Mouse (Mus musculus) intestine, embryonic 15.5 days (tissue): ENCODE measurements around the gene Stk39. TPM values are rescaled to one million over a fixed set of nuclear protein-coding genes. Genes with fewer than 3 reads are reported as not detected.

ENCODE experiments used
- ATAC-seq: fragments of 200-750 bp; cut with Nextera tagmentation; 2 replicates; pipeline ENCODE4 v1.8.0; 2017; ENCODE audit warnings: moderate TSS enrichment, moderate library complexity
- H3K27ac ChIP-seq: fragments of 300-500 bp; sonication (generic); 2 replicates; pipeline ENCODE4 v1.5.1; 2015; ENCODE audit warnings: mild to moderate bottlenecking, inconsistent platforms
- H3K27me3 ChIP-seq: fragments of 300-500 bp; sonication (generic); replicated peaks from 2 replicates; pipeline ENCODE4 v1.6.1; 2015; ENCODE audit warnings: inconsistent platforms
- H3K36me3 ChIP-seq: fragments of 300-500 bp; sonication (generic); 2 replicates; pipeline ENCODE4 v1.6.1; 2015; ENCODE audit warnings: inconsistent platforms
- H3K4me1 ChIP-seq: fragments of 300-500 bp; sonication (generic); replicated peaks from 2 replicates; pipeline ENCODE4 v1.6.1; 2015; ENCODE audit warnings: inconsistent platforms
- H3K4me2 ChIP-seq: fragments of 300-500 bp; sonication (generic); replicated peaks from 2 replicates; pipeline ENCODE4 v1.6.1; 2015; ENCODE audit warnings: mild to moderate bottlenecking, inconsistent platforms
- H3K4me3 ChIP-seq: fragments of 300-500 bp; sonication (generic); replicated peaks from 2 replicates; pipeline ENCODE4 v1.5.1; 2015; ENCODE audit warnings: inconsistent platforms
- H3K9ac ChIP-seq: fragments of 300-500 bp; sonication (generic); 2 replicates; pipeline ENCODE4 v1.6.1; 2015; ENCODE audit warnings: inconsistent platforms
- H3K9me3 ChIP-seq: fragments of 300-500 bp; sonication (generic); 2 replicates; pipeline ENCODE4 v1.6.1; 2016; ENCODE audit warnings: inconsistent platforms
- WGBS: fragments of 180-500 bp; shearing (Covaris S2); methylation state at CpG from one replicate; pipeline ENCODE4 v1.1.7; 2015; 5-methylcytosine and 5-hydroxymethylcytosine counted together
- polyA plus RNA-seq: library from polyadenylated mRNA; unstranded; fragments of >200 nt; fragmentation: Nextera tagmentation; extraction: Ambion mirVana; gene quantifications from 2 replicates; pipeline ENCODE4 v1.2.1, GENCODE M21; 2015

Stk39 gene
- polyA plus RNA-seq, 1 experiment from 2014 or later, result 14.5 TPM

DNA sequence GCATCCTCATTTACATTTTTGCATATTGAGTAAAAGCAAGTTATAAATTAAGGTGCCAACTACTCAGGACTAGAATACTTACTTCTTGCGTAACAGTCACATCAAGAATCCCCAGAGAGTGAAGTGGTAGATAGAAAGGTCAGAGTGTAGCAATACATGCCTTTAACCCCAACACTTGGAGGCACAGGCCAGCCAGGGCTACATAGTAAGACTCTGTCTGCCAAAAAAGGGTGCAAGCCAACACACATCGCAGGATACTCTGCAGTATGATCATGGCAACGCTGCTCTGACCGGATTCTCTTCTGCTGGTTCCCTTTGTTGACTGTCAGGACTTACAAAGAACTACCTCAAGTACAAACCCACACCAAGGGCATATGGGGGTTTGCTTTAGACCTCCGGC, 101.7 kb downstream of the Stk39 start:
- H3K9ac ChIP-seq, result no peak overlapping the region
- H3K4me3 ChIP-seq, result no peak overlapping the region
- no peak for ATAC-seq

DNA sequence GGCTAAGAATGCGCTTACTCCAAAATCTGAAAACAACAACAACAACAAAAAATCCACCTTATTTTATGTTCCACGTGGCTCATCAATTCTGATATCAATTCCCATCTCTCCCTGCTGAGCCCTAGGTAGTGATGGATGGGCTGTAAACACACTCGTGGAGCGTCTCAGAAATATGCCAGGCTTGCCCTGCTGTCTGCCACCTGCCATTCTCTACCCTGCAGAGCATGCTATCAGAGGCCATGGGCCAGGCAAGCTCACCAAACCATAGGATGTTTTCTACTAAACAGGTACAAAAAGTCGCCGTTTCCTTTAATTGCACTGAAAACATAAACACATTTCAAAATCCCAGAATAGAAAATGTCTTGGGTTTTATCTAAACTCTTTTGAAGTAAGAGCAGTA, 103.0 kb downstream of the Stk39 start:
- Histone ChIP-seq H3K27ac (no peak overlapping the region), H3K9ac (no peak overlapping the region), H3K36me3 (no peaks in the 10 kb centered on the region), H3K9me3 (no peaks in the 10 kb centered on the region), H3K27me3 (no peaks in the 10 kb centered on the region), H3K4me3 (no peak overlapping the region), H3K4me2 (no peak overlapping the region), H3K4me1 (no peaks in the 10 kb centered on the region)
- WGBS, result 86% methylated on average over 6 of the region's 6 CpGs
- no peak for ATAC-seq

More for the DNA sequence above, 101.7 kb downstream of the Stk39 start:
- no peak overlapping the region for H3K4me2 ChIP-seq
- no peaks in the 10 kb centered on the region for H3K9me3 ChIP-seq
- no peaks in the 10 kb centered on the region for H3K27me3 ChIP-seq
- WGBS, result 90% methylated on average over 5 of the region's 5 CpGs
- no peaks in the 10 kb centered on the region for H3K4me1 ChIP-seq
- H3K27ac ChIP-seq, result no peak overlapping the region
- H3K36me3 ChIP-seq, result no peaks in the 10 kb centered on the region

DNA sequence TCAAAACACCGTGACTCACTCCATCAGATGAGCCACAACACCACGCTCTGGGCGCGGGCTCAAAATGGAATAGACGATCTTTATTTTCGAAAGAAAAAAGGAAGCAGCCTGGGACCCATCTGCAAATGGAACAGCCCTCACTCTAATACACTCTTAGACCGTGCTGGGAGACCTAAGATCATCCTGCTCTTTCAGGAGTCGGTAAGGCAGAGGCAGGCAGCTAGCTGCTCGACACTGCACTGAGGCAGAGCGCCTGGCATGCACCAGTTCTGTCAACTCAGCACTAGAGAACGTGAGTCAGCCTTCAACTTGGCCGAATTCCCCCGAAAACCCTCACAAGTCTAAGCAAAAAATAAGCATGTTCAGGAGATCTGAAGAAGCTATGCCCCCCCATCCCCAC, 104.1 kb downstream of the Stk39 start:
- Histone ChIP-seq H3K36me3 (no peaks in the 10 kb centered on the region), H3K4me3 (no peak overlapping the region), H3K4me1 (no peaks in the 10 kb centered on the region), H3K27ac (no peak overlapping the region), H3K27me3 (no peaks in the 10 kb centered on the region), H3K9me3 (no peaks in the 10 kb centered on the region), H3K9ac (no peak overlapping the region), H3K4me2 (no peak overlapping the region)
- no peak for ATAC-seq
- WGBS, result 64% methylated on average over 13 of the region's 13 CpGs

DNA sequence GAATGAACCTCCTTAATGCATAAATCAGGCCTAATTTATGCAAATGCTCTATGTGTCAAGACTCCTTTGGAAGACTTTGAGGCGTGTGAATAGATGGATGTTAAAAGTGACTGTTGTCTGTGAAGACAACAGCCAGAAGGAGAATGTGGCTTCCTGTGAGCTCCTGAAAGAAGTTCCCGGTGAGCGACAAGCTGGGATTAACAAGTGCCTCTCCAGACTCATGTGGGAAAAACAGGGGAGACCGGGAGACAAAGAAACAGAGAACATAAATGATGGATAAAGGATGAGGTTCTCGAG, 105.2 kb downstream of the Stk39 start:
- Histone ChIP-seq H3K27me3 (no peaks in the 10 kb centered on the region), H3K36me3 (no peaks in the 10 kb centered on the region), H3K9me3 (no peaks in the 10 kb centered on the region), H3K4me3 (no peak overlapping the region), H3K9ac (no peak overlapping the region), H3K4me1 (no peaks in the 10 kb centered on the region), H3K4me2 (no peak overlapping the region), H3K27ac (no peak overlapping the region)
- WGBS, result 63% methylated on average over 5 of the region's 5 CpGs
- ATAC-seq, result no peak

DNA sequence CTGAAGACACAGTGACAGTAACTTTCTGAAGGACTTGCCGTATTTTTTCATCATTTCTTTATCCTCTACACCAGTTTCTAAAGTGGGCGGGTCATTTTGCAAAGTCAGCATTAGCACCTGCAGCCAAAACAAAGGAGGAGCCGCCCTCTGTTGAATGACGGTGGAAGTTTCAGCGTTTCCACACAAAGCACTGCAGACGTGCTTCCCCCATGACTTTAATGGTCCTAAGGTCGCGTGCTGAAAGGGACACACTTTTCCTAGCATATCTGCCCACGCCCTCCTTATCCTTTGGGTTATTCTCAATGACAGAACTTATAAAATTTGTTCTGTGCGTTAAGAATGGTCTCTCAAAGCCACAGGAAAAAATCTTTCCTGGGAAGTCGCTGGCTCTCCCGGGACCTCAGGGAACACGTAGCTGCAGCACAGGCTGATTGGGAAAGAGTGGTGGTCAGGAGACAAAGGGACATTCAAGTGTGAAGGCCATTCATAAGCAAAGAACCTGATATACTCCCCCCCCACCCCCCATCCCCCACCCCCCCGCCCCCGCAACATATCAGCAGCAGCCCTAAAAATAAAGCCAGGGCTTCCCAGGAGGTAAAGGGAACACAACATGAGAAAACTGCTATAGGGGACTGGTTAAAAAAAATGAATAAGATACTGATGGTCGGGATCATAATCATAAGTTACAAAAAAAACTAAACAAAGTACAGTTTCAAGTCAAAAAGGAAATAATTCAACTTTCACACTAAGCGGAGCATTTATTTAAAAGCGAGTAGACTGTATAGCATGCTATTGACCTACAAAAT, 105.8 kb downstream of the Stk39 start:
- Histone ChIP-seq H3K36me3 (no peaks in the 10 kb centered on the region), H3K27ac (no peak overlapping the region), H3K9ac (no peak overlapping the region), H3K4me3 (no peak overlapping the region), H3K27me3 (no peaks in the 10 kb centered on the region), H3K4me1 (no peaks in the 10 kb centered on the region), H3K9me3 (no peaks in the 10 kb centered on the region), H3K4me2 (0 out of 2 replicates have a peak overlapping the region, but pooled peaks have one; percentile 17)
- peak; percentile 61 for ATAC-seq
- WGBS, result 34% methylated on average over 18 of the region's 18 CpGs

DNA sequence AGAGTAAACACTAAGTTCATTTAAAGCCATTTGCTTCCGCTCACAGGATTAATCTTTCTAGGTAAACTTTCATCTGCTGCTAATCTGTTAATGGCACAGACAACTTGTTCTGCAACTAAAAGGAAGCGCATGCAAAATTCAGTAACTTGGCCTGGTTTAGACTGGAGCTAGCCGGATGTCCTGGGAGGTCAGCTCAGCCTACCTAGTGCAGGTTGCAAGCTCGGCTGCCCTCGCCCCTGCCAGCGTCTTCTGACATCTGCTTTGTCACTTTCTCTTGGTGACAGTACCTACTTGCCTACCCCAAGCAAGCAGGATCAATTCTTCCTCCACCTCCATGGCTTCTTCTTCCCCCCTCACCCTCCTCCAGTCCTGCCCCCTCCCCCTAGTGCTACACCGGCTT, 106.6 kb downstream of the Stk39 start:
- H3K36me3 ChIP-seq, result no peaks in the 10 kb centered on the region
- no peaks in the 10 kb centered on the region for H3K27me3 ChIP-seq
- no peaks in the 10 kb centered on the region for H3K4me1 ChIP-seq
- H3K9me3 ChIP-seq, result no peaks in the 10 kb centered on the region
- WGBS, result 52% methylated on average over 7 of the region's 7 CpGs
- H3K27ac ChIP-seq, result no peak overlapping the region
- no peak overlapping the region for H3K4me2 ChIP-seq
- no peak overlapping the region for H3K9ac ChIP-seq
- no peak overlapping the region for H3K4me3 ChIP-seq
- ATAC-seq, result peak; percentile 19; the same call in 1 of the 2 replicates

DNA sequence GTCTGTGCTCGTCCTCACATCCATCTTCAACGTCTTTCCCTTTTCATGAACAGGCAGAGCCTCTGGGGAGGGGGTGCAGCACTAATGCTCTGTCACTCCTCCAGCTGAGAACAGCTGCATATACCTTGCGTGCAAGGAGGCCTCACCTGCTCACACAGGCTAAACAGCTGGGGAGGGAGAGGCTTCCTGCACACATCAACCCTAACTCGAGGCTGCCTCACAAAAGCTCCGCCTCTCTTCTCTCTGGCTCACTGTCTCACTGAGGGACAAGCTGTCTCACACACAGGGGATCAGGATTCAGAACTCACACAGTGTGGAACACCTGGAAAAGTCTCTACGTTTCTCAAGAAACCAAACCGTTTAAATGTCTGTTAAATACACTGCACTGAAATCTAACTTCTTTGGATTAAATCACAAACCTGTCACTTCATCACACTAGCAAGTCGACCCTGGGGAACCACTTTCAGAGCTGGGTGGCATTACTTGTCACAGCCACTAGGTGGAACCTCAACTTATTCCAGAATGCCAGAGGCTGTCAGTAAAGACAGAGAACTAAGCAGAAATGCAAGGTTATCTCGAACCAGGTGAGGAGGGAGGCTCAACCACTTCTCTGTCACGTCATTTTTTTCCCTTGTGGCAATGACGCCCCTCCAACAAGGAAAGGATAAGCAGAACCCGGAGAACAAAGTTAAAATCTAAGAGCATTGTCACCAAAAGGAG, 107.7 kb downstream of the Stk39 start:
- no peaks in the 10 kb centered on the region for H3K4me1 ChIP-seq
- no peak overlapping the region for H3K4me3 ChIP-seq
- no peaks in the 10 kb centered on the region for H3K36me3 ChIP-seq
- WGBS, result 25% methylated on average over 12 of the region's 12 CpGs
- H3K4me2 ChIP-seq, result no peak overlapping the region
- H3K27me3 ChIP-seq, result no peaks in the 10 kb centered on the region
- H3K9ac ChIP-seq, result no peak overlapping the region
- no peaks in the 10 kb centered on the region for H3K9me3 ChIP-seq
- peak; percentile 40 for ATAC-seq
- H3K27ac ChIP-seq, result no peak overlapping the region

DNA sequence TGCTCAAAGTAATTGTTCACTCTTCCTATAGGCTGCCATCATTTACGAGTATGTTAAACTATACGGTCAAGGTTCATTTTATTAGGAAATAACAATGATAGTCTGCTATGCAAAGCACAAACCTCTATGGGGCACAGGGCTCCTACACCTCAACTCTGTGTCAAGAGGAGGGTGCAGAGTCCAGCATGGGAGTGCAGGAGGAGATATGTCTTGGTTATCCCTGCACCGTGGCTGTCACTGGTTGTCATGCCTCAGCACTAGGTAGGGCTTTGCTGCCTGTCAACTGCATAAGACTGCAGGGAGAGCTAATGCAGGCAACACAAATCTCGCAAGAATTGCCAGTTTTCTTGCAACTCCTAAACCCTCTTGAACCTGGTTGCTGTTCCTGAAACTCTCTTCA, 108.9 kb downstream of the Stk39 start:
- Histone ChIP-seq H3K27me3 (no peaks in the 10 kb centered on the region), H3K27ac (no peak overlapping the region), H3K4me3 (no peak overlapping the region), H3K4me2 (no peak overlapping the region), H3K9me3 (no peaks in the 10 kb centered on the region), H3K9ac (no peak overlapping the region), H3K4me1 (no peaks in the 10 kb centered on the region), H3K36me3 (0 out of 2 replicates have a peak, but pooled peaks cover 2% of the 10 kb centered on the region)
- WGBS, result 63% methylated on average over 4 of the region's 4 CpGs
- ATAC-seq, result peak; percentile 82

DNA sequence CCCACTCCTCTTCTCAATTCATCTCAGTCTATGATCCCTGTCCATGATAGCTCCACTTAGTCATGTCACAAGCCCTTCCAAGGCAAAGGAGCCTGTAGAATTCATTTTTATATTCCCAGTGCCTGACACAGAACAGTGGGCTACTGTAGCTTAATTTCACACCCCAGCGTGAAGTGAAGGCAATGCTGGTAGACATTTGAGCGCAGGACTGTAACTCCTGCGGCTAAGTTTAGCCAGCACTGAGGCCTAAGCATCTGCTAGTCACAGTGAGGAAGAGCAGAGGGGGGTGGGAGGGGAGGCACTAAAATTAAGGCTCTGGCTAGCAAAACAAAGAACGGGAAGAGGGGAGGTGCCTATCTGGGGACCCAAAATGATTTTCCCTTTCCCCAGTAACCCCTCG, 110.4 kb downstream of the Stk39 start:
- Histone ChIP-seq H3K4me3 (no peak overlapping the region), H3K4me2 (no peak overlapping the region), H3K27me3 (no peaks in the 10 kb centered on the region), H3K36me3 (0 out of 2 replicates have a peak, but pooled peaks cover 2% of the 10 kb centered on the region), H3K9me3 (no peaks in the 10 kb centered on the region), H3K9ac (no peak overlapping the region), H3K27ac (no peak overlapping the region), H3K4me1 (no peaks in the 10 kb centered on the region)
- WGBS, result 67% methylated on average over 5 of the region's 5 CpGs
- ATAC-seq, result no peak

DNA sequence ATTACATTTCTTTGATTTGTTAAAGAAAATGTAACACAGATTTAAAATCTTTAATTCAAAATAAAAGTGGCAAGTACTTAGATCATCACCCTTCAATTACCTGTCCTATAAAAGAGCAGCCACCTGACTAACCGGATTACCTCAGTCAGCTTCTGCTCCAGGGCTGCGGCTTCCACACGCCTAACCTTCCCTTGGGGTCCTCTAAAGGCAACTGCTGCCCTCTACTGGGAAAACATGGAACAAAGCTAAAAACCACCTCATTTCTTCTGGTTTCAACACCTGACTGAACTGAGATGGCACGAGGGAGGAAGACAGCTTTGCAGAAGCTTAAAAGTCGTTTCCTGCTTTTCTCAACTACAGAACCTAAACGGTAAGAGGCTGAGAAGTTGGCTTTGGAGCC, 121.4 kb downstream of the Stk39 start:
- no peak overlapping the region for H3K27ac ChIP-seq
- H3K4me1 ChIP-seq, result no peaks in the 10 kb centered on the region
- no peaks in the 10 kb centered on the region for H3K27me3 ChIP-seq
- no peak overlapping the region for H3K9ac ChIP-seq
- 7% methylated on average over 6 of the region's 6 CpGs for WGBS
- peak; percentile 64 for ATAC-seq
- H3K36me3 ChIP-seq, result no peaks in the 10 kb centered on the region
- H3K9me3 ChIP-seq, result no peaks in the 10 kb centered on the region
- H3K4me3 ChIP-seq, result no peak overlapping the region
- no peak overlapping the region for H3K4me2 ChIP-seq

DNA sequence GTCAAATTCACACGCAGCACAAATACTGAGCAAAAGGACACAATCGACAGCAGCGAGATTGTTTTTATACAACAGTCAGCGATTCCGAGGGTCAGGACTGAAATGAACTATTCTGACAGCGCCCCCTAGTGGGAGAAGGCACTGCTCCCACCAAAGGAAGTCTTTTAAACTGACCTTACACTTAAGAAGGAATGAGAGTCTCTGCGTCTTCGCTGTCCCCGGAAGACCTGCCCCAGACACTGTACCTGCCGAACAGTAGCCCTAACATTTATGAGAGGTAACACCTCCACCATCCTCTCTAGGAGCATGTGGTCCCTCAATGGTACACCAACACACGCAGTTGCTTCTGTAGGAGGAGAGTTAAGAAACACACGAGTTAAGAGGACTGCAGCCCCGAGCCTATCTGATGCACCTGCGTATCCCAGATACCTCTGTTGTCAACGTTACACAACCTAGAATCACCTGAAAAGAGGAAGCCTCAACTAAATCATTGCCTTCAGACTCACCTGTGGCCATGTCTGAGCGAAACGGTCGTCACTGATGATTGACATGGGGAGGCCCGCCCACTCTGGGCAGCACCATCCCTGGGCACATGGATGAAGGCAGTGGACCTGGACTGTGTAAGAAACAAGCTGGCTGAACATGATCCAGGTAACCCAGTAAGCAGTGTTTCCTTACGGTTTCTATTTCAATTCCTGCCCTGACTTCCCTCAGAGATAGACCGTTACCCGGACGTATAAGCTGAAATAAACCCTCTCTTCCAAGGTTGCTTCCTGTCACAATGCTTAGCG, 122.3 kb downstream of the Stk39 start:
- Histone ChIP-seq H3K4me1 (no peaks in the 10 kb centered on the region), H3K4me3 (no peak overlapping the region), H3K9ac (no peak overlapping the region), H3K27me3 (no peaks in the 10 kb centered on the region), H3K4me2 (0 out of 2 replicates have a peak overlapping the region, but pooled peaks have one; percentile 22), H3K27ac (no peak overlapping the region), H3K36me3 (no peaks in the 10 kb centered on the region), H3K9me3 (no peaks in the 10 kb centered on the region)
- 54% methylated on average over 24 of the region's 24 CpGs for WGBS
- ATAC-seq, result peak; percentile 68

DNA sequence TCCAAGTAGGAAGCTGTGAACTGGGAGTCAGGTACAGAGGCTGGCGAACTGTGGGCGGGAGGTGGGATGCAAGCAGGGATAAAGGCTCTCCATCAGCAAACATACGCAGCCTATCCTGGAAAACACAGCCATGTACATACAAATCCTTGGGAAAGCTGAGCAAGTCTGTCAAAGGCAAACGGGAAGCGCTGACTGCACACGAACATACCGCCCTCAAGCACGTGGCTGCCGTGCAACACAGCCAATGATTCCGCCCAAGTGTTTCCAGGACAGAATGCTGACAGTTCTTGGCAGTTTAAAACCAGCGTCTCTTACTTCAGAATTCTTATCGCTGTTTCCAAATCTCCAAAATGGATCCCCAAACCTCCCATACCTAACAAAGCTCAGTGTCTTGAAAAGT, 123.1 kb downstream of the Stk39 start:
- WGBS, result 89% methylated on average over 12 of the region's 12 CpGs
- no peak overlapping the region for H3K27ac ChIP-seq
- no peaks in the 10 kb centered on the region for H3K4me1 ChIP-seq
- H3K36me3 ChIP-seq, result no peaks in the 10 kb centered on the region
- H3K9me3 ChIP-seq, result no peaks in the 10 kb centered on the region
- no peak overlapping the region for H3K4me3 ChIP-seq
- H3K27me3 ChIP-seq, result no peaks in the 10 kb centered on the region
- no peak overlapping the region for H3K4me2 ChIP-seq
- no peak overlapping the region for H3K9ac ChIP-seq
- ATAC-seq, result no peak
